Mouse (Mus musculus): ENCODE measurements around the gene Relb. TPM values are rescaled to one million over a fixed set of nuclear protein-coding genes. Genes with fewer than 3 reads are reported as not detected.
A peak's percentile ranks its signal among the peaks of the same experiment; 100 is the strongest.

Relb gene
- total and polyA plus RNA-seq, 2 experiments from 2014 or later, result 5.4 to 6.5 TPM

- H3K4me2 ChIP-seq (ENCODE audit: low read depth), result no peak overlapping the region
- H3K9ac ChIP-seq, result no peak overlapping the region
- H3K4me1 ChIP-seq (ENCODE audit: insufficient read depth), result peaks cover 25% of the 10 kb centered on the region; the same call in 1 of the 2 replicates
- H3K27me3 ChIP-seq (ENCODE audit: insufficient read depth, low read length), result no peaks in the 10 kb centered on the region
- DNase-seq (no peak), ATAC-seq (no peak)
- 87% methylated on average over 3 of the region's 3 CpGs for WGBS
- H3K36me3 ChIP-seq (ENCODE audit: insufficient read depth), result peaks cover 21% of the 10 kb centered on the region
- H3K4me3 ChIP-seq (ENCODE audit: low read depth, low read length), result no peak overlapping the region
- H3K9me3 ChIP-seq (ENCODE audit: low read length), result no peaks in the 10 kb centered on the region
- H3K27ac ChIP-seq (ENCODE audit: low read depth, low read length), result no peak overlapping the region
- TF ChIP-seq CTCF (IDR thresholded peaks at IDR 0.05; ENCODE audit: low read depth), result no peak
Measured at GRCm38 (mm10) chr7:19563884-19564283, 65.4 kb downstream of the Relb start.

GRCm38 (mm10) chr7:19562643-19563410 is 66.4 kb downstream of the Relb start, which contains the start of gene Ppp1r37:
Ppp1r37 (minus strand) TSS chr7:19563076.
- Histone ChIP-seq H3K27me3 (ENCODE audit: insufficient read depth, low read length) (no peaks in the 10 kb centered on the region), H3K36me3 (ENCODE audit: insufficient read depth) (peaks cover 17% of the 10 kb centered on the region), H3K4me1 (ENCODE audit: insufficient read depth) (peaks cover 26% of the 10 kb centered on the region; the same call in 1 of the 2 replicates), H3K9me3 (ENCODE audit: low read length) (no peaks in the 10 kb centered on the region), H3K27ac (ENCODE audit: low read depth, low read length) (peak within 1 kb of the TSS; percentile 99), H3K4me2 (ENCODE audit: low read depth) (peak within 1 kb of the TSS; percentile 91), H3K9ac (peak within 1 kb of the TSS; percentile 97), H3K4me3 (ENCODE audit: low read depth, low read length) (peak within 1 kb of the TSS; percentile 76)
- 2% methylated on average over 19 of the region's 19 CpGs for WGBS
- DNase-seq (peak; percentile 58), ATAC-seq (peak; percentile 33)
- no peak for TF ChIP-seq CTCF (IDR thresholded peaks at IDR 0.05; ENCODE audit: low read depth)

- Histone ChIP-seq H3K4me3 (ENCODE audit: low read depth, low read length) (peak overlapping the region; percentile 76), H3K27me3 (ENCODE audit: insufficient read depth, low read length) (no peaks in the 10 kb centered on the region), H3K9ac (peak overlapping the region; percentile 97), H3K9me3 (ENCODE audit: low read length) (no peaks in the 10 kb centered on the region), H3K27ac (ENCODE audit: low read depth, low read length) (peak overlapping the region; percentile 99), H3K4me2 (ENCODE audit: low read depth) (peak overlapping the region; percentile 91), H3K36me3 (ENCODE audit: insufficient read depth) (peaks cover 17% of the 10 kb centered on the region), H3K4me1 (ENCODE audit: insufficient read depth) (peaks cover 26% of the 10 kb centered on the region; the same call in 1 of the 2 replicates)
- ATAC-seq, result peak; percentile 96
- TF ChIP-seq CTCF (IDR thresholded peaks at IDR 0.05; ENCODE audit: low read depth), result no peak
- DNase-seq, result peak; percentile 98
- under 1% methylated on average over 100 of the region's 102 CpGs for WGBS
Measured at GRCm38 (mm10) chr7:19561765-19562642, 67.2 kb downstream of the Relb start.

- H3K9me3 ChIP-seq (ENCODE audit: low read length), result no peaks in the 10 kb centered on the region
- H3K4me3 ChIP-seq (ENCODE audit: low read depth, low read length), result peak overlapping the region; percentile 76
- DNase-seq, result no peak
- H3K36me3 ChIP-seq (ENCODE audit: insufficient read depth), result peaks cover 13% of the 10 kb centered on the region
- WGBS, result under 1% methylated on average over 11 of the region's 11 CpGs
- no peak for TF ChIP-seq CTCF (IDR thresholded peaks at IDR 0.05; ENCODE audit: low read depth)
- H3K4me2 ChIP-seq (ENCODE audit: low read depth), result peak overlapping the region; percentile 91
- ATAC-seq, result no peak
- H3K4me1 ChIP-seq (ENCODE audit: insufficient read depth), result peaks cover 26% of the 10 kb centered on the region; the same call in 1 of the 2 replicates
- H3K9ac ChIP-seq, result peak overlapping the region; percentile 97
- H3K27me3 ChIP-seq (ENCODE audit: insufficient read depth, low read length), result no peaks in the 10 kb centered on the region
- peak overlapping the region; percentile 99 for H3K27ac ChIP-seq (ENCODE audit: low read depth, low read length)
Measured at GRCm38 (mm10) chr7:19561431-19561764, 67.8 kb downstream of the Relb start.

GRCm38 (mm10) chr7:19560491-19561260 is 68.6 kb downstream of the Relb start:
- H3K27me3 ChIP-seq (ENCODE audit: insufficient read depth, low read length), result no peaks in the 10 kb centered on the region
- H3K4me2 ChIP-seq (ENCODE audit: low read depth), result peak overlapping the region; percentile 91
- ATAC-seq, result no peak
- peaks cover 26% of the 10 kb centered on the region; the same call in 1 of the 2 replicates for H3K4me1 ChIP-seq (ENCODE audit: insufficient read depth)
- WGBS, result 14% methylated on average over 11 of the region's 11 CpGs
- TF ChIP-seq CTCF (IDR thresholded peaks at IDR 0.05; ENCODE audit: low read depth), result no peak
- peak overlapping the region; percentile 76 for H3K4me3 ChIP-seq (ENCODE audit: low read depth, low read length)
- no peaks in the 10 kb centered on the region for H3K9me3 ChIP-seq (ENCODE audit: low read length)
- H3K36me3 ChIP-seq (ENCODE audit: insufficient read depth), result peaks cover 13% of the 10 kb centered on the region
- no peak for DNase-seq
- peak overlapping the region; percentile 99 for H3K27ac ChIP-seq (ENCODE audit: low read depth, low read length)
- peak overlapping the region; percentile 97 for H3K9ac ChIP-seq

GRCm38 (mm10) chr7:19558965-19559364 is 70.3 kb downstream of the Relb start:
- peak; percentile 62 for TF ChIP-seq CTCF (IDR thresholded peaks at IDR 0.05; ENCODE audit: low read depth)
- Histone ChIP-seq H3K9me3 (ENCODE audit: low read length) (no peaks in the 10 kb centered on the region), H3K4me2 (ENCODE audit: low read depth) (0 out of 2 replicates have a peak overlapping the region, but pooled peaks have one; percentile 8), H3K27ac (ENCODE audit: low read depth, low read length) (no peak overlapping the region), H3K4me1 (ENCODE audit: insufficient read depth) (peaks cover 26% of the 10 kb centered on the region; the same call in 1 of the 2 replicates), H3K9ac (no peak overlapping the region), H3K27me3 (ENCODE audit: insufficient read depth, low read length) (no peaks in the 10 kb centered on the region), H3K36me3 (ENCODE audit: insufficient read depth) (no peaks in the 10 kb centered on the region; the same call in 1 of the 2 replicates), H3K4me3 (ENCODE audit: low read depth, low read length) (no peak overlapping the region)
- no peak for DNase-seq
- WGBS, result 38% methylated on average over 2 of the region's 2 CpGs
- no peak for ATAC-seq

All from forebrain, postnatal 0 days (tissue).